In the genomic region with DNA sequence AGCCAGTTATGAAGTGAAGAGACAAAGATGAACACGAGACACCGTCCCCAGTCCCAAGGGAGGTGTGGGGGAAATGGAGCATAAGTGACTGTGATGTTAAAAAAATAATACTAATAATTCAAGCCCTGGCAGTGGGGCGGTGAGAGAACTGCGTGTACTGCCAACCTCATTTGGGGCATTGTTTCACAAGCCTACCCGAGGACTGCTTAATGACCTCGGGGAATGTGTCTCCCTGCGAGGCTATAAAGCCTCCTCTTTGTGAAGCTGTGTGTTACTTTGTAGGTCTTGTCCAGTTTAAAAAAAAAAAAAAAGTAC, we compare ENCODE assay signal across 10 mouse cellular contexts. TPM values are rescaled to one million over a fixed set of nuclear protein-coding genes. Genes with fewer than 3 reads are reported as not detected.
DNase-seq lines count a peak whose midpoint lies in the region; ATAC-seq lines count a peak whose summit lies in the region.
"Had no signal": no experiment of that assay in that cellular context is flagged by ENCODE, and none has a peak within 500 bp of the region (broad histone marks: within the 10 kb centered on the region; RNA-seq: fewer than 3 reads in every experiment).

No protein-coding gene starts in this region.

- no peaks in the 10 kb centered on the region for H3K36me3 ChIP-seq in forebrain, embryonic 11.5 days (ENCODE audit: control insufficient read depth, insufficient read depth, low read length)
- no peaks in the 10 kb centered on the region for H3K36me3 ChIP-seq in forebrain, embryonic 10.5 days (replicated peaks)

- H3K27me3 ChIP-seq in forebrain, embryonic 11.5 days (ENCODE audit: control insufficient read depth, insufficient read depth, low read length): no peaks in the 10 kb centered on the region
- H3K27me3 ChIP-seq in forebrain, embryonic 10.5 days (ENCODE audit: poor library complexity, severe bottlenecking): no peaks in the 10 kb centered on the region

- 59% methylated on average over 7 of the region's 7 CpGs for WGBS in forebrain, embryonic 11.5 days
- 56% methylated on average over 7 of the region's 7 CpGs for WGBS in forebrain, embryonic 10.5 days

- H3K4me3 ChIP-seq in forebrain, embryonic 11.5 days (ENCODE audit: low read depth, low read length): no peak overlapping the region
- no peak overlapping the region for H3K4me3 ChIP-seq in forebrain, embryonic 10.5 days

- no peak for ATAC-seq in forebrain, embryonic 11.5 days (replicated peaks; ENCODE audit: low FRiP score)

- H3K4me1 ChIP-seq in forebrain, embryonic 11.5 days (replicated peaks; ENCODE audit: control insufficient read depth, insufficient read depth, low read length): no peaks in the 10 kb centered on the region
- H3K4me1 ChIP-seq in forebrain, embryonic 10.5 days: peaks cover 18% of the 10 kb centered on the region

- no peak overlapping the region for H3K4me2 ChIP-seq in forebrain, embryonic 11.5 days (ENCODE audit: low read depth, low read length, severe bottlenecking)

- H3K27ac ChIP-seq in forebrain, embryonic 11.5 days (ENCODE audit: low read depth, low read length): no peak overlapping the region
- H3K27ac ChIP-seq in forebrain, embryonic 10.5 days: no peak overlapping the region

- no peaks in the 10 kb centered on the region for H3K9me3 ChIP-seq in forebrain, embryonic 11.5 days (ENCODE audit: control insufficient read depth, low read length)
- H3K9me3 ChIP-seq in forebrain, embryonic 10.5 days: no peaks in the 10 kb centered on the region

- peak; percentile 13 for DNase-seq in forebrain, embryonic 11.5 days (ENCODE audit: low spot score)
- no peak for DNase-seq in forebrain, embryonic 10.5 days (ENCODE audit: extremely low spot score, low spot score)
- DNase-seq in layer of hippocampus, adult 11-12 months (ENCODE audit: low spot score): peak; percentile 18
- DNase-seq in layer of hippocampus, postnatal 10 days (ENCODE audit: low spot score in 2 of 2): no peak
- peak; percentile 42 to 69 for DNase-seq in adrenal gland, postnatal 36 days
- peak; percentile 49 for DNase-seq in lung, postnatal 10 days
- DNase-seq in cerebellum, adult 11 months: no peak
- no peak for DNase-seq in layer of hippocampus, adult 9-11 months

- no peak overlapping the region for H3K9ac ChIP-seq in forebrain, embryonic 11.5 days (ENCODE audit: low read length)

RNA-seq across cellular contexts. Expression of a gene that starts 16.9 kb away (rescaled TPM):
- polyA plus RNA-seq in forebrain, embryonic 11.5 days (2014; fragmentation: Nextera tagmentation; extraction: Ambion mirVana): 174 and 177 TPM in 2 replicates
- polyA plus RNA-seq in forebrain, embryonic 10.5 days (2016; fragmentation: Nextera tagmentation; extraction: Ambion mirVana): 177 and 184 TPM in 2 replicates
- 10 to 100 TPM; 55.2 to 60.4 TPM for total RNA-seq in layer of hippocampus, postnatal 10 days (2021)
- 10 to 100 TPM; 83.2 to 87.6 TPM for total RNA-seq in adrenal gland, postnatal 36 days (2021)

RNA-seq across cellular contexts. Expression of a gene that starts 22.3 kb away (rescaled TPM):
- polyA plus RNA-seq in forebrain, embryonic 11.5 days (2014; fragmentation: Nextera tagmentation; extraction: Ambion mirVana): 0.11 TPM in 1 of 2 replicates, not detected in the other
- not detected in 2 replicates for polyA plus RNA-seq in forebrain, embryonic 10.5 days (2016; fragmentation: Nextera tagmentation; extraction: Ambion mirVana)
- not detected for total RNA-seq in layer of hippocampus, postnatal 10 days (2021)
- 1 to 10 TPM; 1.1 to 1.7 TPM for total RNA-seq in adrenal gland, postnatal 36 days (2021)
- total RNA-seq: common myeloid progenitor, adult 5-6 weeks; gastrocnemius, adult 8-10 months had no signal

RNA-seq across cellular contexts. Expression of a gene that starts 29.2 kb away (rescaled TPM):
- polyA plus RNA-seq in forebrain, embryonic 11.5 days (2014; fragmentation: Nextera tagmentation; extraction: Ambion mirVana): 2.3 and 3.2 TPM in 2 replicates
- polyA plus RNA-seq in forebrain, embryonic 10.5 days (2016; fragmentation: Nextera tagmentation; extraction: Ambion mirVana): 1.9 and 2.2 TPM in 2 replicates
- total RNA-seq in layer of hippocampus, postnatal 10 days (2021): 1 to 10 TPM; 2.3 TPM
- total RNA-seq in adrenal gland, postnatal 36 days (2021): under 1 TPM; 0.23 to 0.63 TPM

RNA-seq across cellular contexts. Expression of a gene that starts 31.4 kb away (rescaled TPM):
- not detected in 2 replicates for polyA plus RNA-seq in forebrain, embryonic 11.5 days (2014; fragmentation: Nextera tagmentation; extraction: Ambion mirVana)
- polyA plus RNA-seq in forebrain, embryonic 10.5 days (2016; fragmentation: Nextera tagmentation; extraction: Ambion mirVana): not detected in 2 replicates
- total RNA-seq in layer of hippocampus, postnatal 10 days (2021): not detected
- total RNA-seq in adrenal gland, postnatal 36 days (2021): not detected
- total RNA-seq: common myeloid progenitor, adult 5-6 weeks; gastrocnemius, adult 8-10 months had no signal

RNA-seq across cellular contexts. Expression of a gene that starts 40.3 kb away (rescaled TPM):
- polyA plus RNA-seq in forebrain, embryonic 11.5 days (2014; fragmentation: Nextera tagmentation; extraction: Ambion mirVana): not detected in 2 replicates
- polyA plus RNA-seq in forebrain, embryonic 10.5 days (2016; fragmentation: Nextera tagmentation; extraction: Ambion mirVana): not detected in 2 replicates
- not detected for total RNA-seq in layer of hippocampus, postnatal 10 days (2021)
- total RNA-seq in adrenal gland, postnatal 36 days (2021): under 1 TPM; 0.23 to 0.66 TPM
- total RNA-seq: common myeloid progenitor, adult 5-6 weeks; gastrocnemius, adult 8-10 months had no signal

Comparison
In these comparisons a context has a peak if more than half of its experiments do, and no peak if none do; other contexts are left out.
1. DNase-seq: peak in forebrain, embryonic 11.5 days (single experiment), layer of hippocampus, adult 11-12 months (single experiment), adrenal gland, postnatal 36 days (2 of 2) and lung, postnatal 10 days (single experiment); none in forebrain, embryonic 10.5 days (single experiment), layer of hippocampus, postnatal 10 days (0 of 2), cerebellum, adult 11 months (single experiment) and layer of hippocampus, adult 9-11 months (single experiment).